Mouse (Mus musculus): ENCODE measurements around the gene Ak4.

The Ak4 gene

DNA sequence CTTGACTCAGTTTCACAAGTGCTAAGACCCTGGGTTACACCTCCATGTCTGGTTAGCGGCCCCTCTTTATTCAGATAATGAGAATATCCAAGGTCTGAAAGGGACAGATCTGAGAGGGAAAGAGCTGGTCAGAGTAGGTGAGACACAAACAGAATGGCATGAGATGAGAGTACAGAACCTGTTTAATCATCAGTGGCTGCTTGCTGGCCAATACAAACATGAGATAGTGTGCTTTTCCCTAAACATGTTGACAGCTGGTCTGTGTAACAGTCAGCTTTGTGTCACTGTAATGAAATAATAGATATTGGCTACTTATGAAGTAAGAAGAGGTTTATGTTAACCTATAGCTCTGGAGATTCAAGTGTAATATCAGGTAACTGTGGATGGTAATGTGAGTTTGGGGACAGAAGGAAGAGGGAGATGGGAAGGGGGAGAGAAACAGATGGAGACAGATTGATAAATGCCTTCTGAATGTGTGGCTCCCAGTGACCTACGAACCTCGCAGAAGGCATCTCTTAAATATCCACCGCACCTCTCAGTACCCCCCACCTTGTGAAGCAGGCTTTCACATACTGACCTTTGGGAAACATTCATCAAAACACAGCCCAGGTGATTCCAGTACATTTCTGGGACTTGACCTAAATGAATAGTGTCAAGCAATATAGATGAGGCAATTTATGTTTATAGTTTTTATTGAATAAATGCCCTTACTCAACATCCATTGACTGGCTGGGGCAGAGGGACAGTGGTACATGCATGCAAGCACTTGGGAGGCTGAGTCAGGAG is 12.5 kb upstream of the Ak4 start:
- POLR2A ChIA-PET, result interaction anchor here in 2 of 4 experiments (0.6 to 1.8 kb wide), 2 partner anchors 10 to 569 kb away, joined by 3 to 5 read pairs; no protein-coding TSS in a partner anchor
- CTCF ChIA-PET, result no interaction called here

- CTCF ChIA-PET, result no interaction called here
Measured at GRCm38 (mm10) chr4:101416966-101417365, 2.1 kb upstream of the Ak4 start.

DNA sequence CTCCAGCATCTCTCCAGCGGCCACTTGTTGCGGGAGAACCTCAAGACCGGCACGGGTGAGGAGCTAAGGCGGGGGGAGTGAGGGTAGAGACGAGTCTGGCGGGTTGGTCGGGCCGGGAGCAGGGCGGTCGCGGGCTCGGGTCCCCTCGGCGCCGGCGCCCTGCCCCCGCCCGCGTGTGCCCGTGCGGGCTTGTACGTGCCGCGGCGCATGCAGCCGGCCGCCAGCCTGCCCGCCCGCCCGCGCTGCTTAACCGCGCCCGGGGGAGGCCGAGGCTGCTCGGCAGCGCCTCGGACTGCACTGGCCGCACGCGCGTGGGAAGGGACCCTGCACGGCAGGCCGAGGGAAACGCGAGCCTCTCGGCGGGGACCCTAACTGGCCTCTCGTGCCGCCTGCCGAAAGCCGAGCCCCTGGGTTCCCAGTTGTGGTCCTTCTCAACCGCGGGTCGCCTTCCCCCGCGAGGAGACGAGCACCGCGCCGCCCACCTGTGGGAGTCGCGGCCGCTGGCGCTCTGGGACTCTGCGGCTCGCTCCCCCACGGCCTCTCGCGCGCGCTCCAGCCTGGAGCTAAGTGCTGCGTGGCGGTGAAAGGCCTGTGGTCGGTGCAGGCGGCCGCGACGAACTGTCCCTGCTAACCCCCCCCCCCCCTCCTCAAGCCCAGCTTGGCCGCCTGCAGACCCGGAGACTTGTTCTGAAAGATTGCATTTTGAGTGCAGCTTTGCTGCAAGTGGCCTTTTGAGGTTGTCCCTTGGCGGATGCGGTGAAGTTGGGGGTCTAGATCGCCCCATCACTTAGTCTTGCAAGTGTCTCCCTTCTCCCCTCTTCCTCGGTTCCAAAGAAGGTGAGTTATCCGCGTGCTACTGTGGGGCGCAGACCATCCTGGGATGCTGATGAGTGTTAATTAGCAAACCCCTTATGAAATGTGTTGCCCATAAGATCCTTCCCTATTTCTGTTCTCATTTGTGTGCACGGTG is 1.1 kb downstream of the Ak4 start:
- ChIA-PET POLR2A (interaction anchor here (0.6 to 3.4 kb wide), 32 partner anchors 9 to 155 kb away, joined by 3 to 31 read pairs (median 4); partner anchors contain the start of gene Jak1 (in 1 of the 4)), CTCF (interaction anchor here in 2 of 4 experiments (1.1 to 1.5 kb wide), 2 partner anchors 53 to 94 kb away, joined by 3 read pairs; no protein-coding TSS in a partner anchor)

More at GRCm38 (mm10) chr4:101416966-101417365, 2.1 kb upstream of the Ak4 start:
- POLR2A ChIA-PET, result interaction anchor here in 2 of 4 experiments (0.7 to 1.4 kb wide), 3 partner anchors 10 to 172 kb away, joined by 3 to 5 read pairs (median 3); no protein-coding TSS in a partner anchor

- POLR2A ChIA-PET, result interaction anchor here in 3 of 4 experiments (1.1 to 2.2 kb wide), 6 partner anchors 10 to 48 kb away, joined by 3 to 11 read pairs (median 7); no protein-coding TSS in a partner anchor
- CTCF ChIA-PET, result no interaction called here
Measured at GRCm38 (mm10) chr4:101422996-101423395, 3.9 kb downstream of the Ak4 start.

GRCm38 (mm10) chr4:101423571-101423970 is 4.5 kb downstream of the Ak4 start:
- ChIA-PET POLR2A (interaction anchor here in 3 of 4 experiments (0.6 to 2.2 kb wide), 10 partner anchors 9 to 74 kb away, joined by 3 to 11 read pairs (median 5); no protein-coding TSS in a partner anchor), CTCF (interaction anchor here in 1 of 4 experiments (0.6 to 0.7 kb wide), 2 partner anchors 105 to 234 kb away, joined by 3 read pairs; no protein-coding TSS in a partner anchor)

DNA sequence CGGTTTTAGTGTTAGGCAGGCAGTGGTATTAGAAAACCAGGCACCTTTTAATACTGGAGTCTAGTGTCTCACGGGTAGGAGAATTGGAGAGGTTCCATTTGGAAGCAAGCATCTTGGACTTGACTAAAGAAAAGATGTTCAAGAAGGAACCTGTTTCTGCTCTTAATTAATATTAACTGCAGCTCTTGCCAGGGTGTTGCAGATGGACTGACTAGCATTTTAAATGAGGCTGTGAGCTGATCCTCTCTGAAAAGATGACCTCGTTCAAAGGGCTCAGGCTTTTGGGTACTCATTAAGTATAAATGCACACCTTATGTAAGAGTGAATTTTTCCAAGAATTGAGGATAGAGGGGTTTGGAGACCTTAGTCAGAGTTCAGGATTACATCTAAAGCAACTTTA is 5.4 kb downstream of the Ak4 start:
- ChIA-PET POLR2A (interaction anchor here in 3 of 4 experiments (0.6 to 2.2 kb wide), 9 partner anchors 8 to 167 kb away, joined by 3 to 11 read pairs (median 5); no protein-coding TSS in a partner anchor), CTCF (interaction anchor here in 1 of 4 experiments (0.6 to 0.7 kb wide), 2 partner anchors 106 to 233 kb away, joined by 3 read pairs; no protein-coding TSS in a partner anchor)

- CTCF ChIA-PET, result no interaction called here
- POLR2A ChIA-PET, result interaction anchor here in 1 of 4 experiments (0.7 kb wide), 2 partner anchors 52 to 372 kb away, joined by 4 to 5 read pairs; no protein-coding TSS in a partner anchor
Measured at GRCm38 (mm10) chr4:101425119-101425518, 6.0 kb downstream of the Ak4 start.

DNA sequence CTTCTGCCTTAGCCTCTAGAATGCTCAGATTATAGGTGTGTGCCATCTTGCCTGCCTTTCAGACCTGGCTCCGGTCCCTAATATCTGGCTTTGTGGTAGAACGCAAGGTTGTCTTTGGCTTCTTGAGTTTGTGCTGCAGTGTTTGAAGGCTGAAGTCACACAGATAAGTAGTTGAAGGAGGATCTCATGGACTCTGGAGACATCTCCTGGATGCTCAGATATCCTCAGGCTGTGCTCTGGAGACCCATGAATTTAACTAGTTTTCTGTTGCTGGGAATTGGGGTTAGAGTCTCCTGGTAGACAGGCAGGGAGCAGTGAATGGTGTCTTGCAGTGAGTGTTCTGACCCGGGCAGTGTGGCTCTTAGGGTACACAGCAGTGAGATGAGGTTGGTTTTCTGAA is 6.6 kb downstream of the Ak4 start:
- ChIA-PET CTCF (interaction anchor here in 1 of 4 experiments (0.6 kb wide), 1 partner anchor 319 kb away, joined by 3 read pairs; no protein-coding TSS in a partner anchor), POLR2A (interaction anchor here in 3 of 4 experiments (0.6 to 2.0 kb wide), 9 partner anchors 10 to 373 kb away, joined by 3 to 11 read pairs (median 4); no protein-coding TSS in a partner anchor)

- ChIA-PET CTCF (interaction anchor here in 1 of 4 experiments (0.6 to 1.2 kb wide), 2 partner anchors 39 to 318 kb away, joined by 3 read pairs; no protein-coding TSS in a partner anchor), POLR2A (interaction anchor here (0.5 to 2.0 kb wide), 13 partner anchors 9 to 172 kb away, joined by 3 to 11 read pairs (median 3); no protein-coding TSS in a partner anchor)
Measured at GRCm38 (mm10) chr4:101426566-101426965, 7.5 kb downstream of the Ak4 start.

DNA sequence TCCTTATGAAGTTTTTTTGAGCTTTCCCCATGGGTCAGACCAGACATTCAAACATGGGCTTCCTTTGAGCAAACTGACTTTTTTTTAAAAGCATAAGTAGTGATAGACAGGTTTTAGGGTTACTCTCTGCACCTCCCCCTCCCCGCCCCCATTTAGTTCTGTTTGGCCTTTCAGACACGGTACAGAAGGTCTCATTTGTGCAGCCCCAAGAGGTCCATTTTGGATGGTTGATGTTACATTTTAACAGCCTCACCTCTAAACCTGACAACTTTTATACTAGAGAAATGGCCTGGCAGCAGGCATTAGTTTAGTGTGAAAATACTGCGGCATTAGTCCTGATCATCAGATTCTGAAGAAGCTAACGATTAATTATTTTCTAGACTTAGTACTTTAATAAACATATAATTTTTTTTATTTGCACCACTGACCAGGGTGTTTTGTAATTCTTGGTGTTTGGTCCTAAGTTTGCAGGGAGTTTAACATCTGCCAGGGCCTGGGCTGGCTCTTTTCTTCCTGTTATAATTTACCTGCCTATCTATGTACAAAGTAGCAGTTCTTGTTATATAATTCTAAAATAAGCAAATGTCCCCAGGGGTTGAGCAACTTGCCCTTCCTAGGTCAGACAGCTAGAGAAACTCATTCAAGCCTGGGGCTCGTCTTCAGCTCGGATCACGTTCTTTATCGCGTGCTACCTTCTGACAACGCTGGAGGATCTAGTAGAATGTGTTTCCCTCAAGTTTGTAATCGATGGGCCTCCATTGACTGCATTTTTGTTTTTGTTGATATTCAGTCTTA is 9.0 kb downstream of the Ak4 start:
- CTCF ChIA-PET, result no interaction called here
- POLR2A ChIA-PET, result interaction anchor here in 2 of 4 experiments (0.5 to 2.4 kb wide), 7 partner anchors 9 to 354 kb away, joined by 3 to 10 read pairs (median 3); no protein-coding TSS in a partner anchor

GRCm38 (mm10) chr4:101429073-101429472 is 10.0 kb downstream of the Ak4 start:
- ChIA-PET POLR2A (interaction anchor here in 3 of 4 experiments (0.6 to 2.8 kb wide), 6 partner anchors 9 to 24 kb away, joined by 3 to 12 read pairs (median 7); partner anchors contain the start of gene Ak4 (in 1 of the 3)), CTCF (no interaction called here)

DNA sequence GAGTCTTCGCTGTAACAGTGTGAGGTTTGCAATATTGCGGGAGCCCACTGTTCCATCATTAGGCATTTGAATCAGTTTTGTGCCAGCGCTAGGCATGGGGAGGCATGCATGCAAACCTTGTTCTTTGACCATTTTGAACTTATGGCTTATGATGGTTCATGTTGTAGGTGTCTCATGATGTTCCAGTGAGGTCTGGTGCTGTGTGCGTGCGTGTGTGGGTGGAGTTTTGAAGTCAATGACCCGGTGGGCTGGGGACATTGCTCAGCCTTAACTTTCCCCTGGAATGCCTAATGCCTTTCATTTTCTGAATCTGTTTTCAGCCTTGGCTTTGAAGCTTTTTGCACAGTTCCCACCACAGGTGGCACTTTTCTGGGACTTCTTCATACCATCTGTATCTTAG is 10.9 kb downstream of the Ak4 start:
- CTCF ChIA-PET, result no interaction called here
- POLR2A ChIA-PET, result interaction anchor here in 3 of 4 experiments (1.2 to 2.8 kb wide), 4 partner anchors 10 to 13 kb away, joined by 4 to 12 read pairs (median 7); partner anchors contain the start of gene Ak4 (in 1 of the 3)

DNA sequence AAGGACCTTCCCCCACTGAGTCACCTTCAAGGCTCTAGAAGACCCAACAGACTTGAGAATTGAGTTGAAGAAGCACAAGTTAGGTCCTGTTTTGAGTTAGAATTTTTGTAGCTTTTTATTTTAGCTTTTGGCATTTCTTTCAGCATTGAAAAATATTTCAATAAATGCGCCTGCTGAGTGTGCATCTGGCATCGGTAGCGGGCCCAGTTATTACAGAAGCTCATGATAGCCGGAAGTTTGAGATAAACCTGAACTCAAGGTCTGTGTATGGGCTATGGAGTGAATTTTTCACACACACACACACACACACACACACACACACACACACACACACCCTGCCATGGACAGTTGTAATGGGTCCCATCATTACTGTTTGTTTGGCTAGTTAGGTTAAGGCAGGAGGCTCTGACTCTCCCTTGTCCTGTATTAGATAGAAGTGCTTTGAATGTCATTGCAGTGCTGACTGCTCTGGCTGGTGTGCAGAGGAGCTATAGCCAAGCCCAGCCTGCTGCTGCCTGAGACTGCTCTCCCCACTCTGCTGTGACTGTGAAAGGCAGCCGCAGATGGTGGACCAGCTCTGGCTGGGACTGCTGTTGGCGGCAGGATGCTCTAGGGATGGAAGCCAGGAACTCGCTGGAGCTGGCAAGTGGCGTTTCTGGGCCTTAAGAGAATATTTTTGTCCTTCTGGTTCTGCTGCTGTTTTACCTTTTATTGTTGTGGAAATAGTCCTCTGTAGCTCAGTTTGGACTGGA is 17.9 kb downstream of the Ak4 start:
- CTCF ChIA-PET, result interaction anchor here in 2 of 4 experiments (0.6 to 1.2 kb wide), 3 partner anchors 87 to 241 kb away, joined by 3 to 4 read pairs (median 3); no protein-coding TSS in a partner anchor
- POLR2A ChIA-PET, result interaction anchor here in 3 of 4 experiments (0.5 to 6.0 kb wide), 18 partner anchors 8 to 279 kb away, joined by 3 to 28 read pairs (median 4); partner anchors contain the start of genes Leprot (in 2 of the 3) and Ak4 (in 1 of the 3)

DNA sequence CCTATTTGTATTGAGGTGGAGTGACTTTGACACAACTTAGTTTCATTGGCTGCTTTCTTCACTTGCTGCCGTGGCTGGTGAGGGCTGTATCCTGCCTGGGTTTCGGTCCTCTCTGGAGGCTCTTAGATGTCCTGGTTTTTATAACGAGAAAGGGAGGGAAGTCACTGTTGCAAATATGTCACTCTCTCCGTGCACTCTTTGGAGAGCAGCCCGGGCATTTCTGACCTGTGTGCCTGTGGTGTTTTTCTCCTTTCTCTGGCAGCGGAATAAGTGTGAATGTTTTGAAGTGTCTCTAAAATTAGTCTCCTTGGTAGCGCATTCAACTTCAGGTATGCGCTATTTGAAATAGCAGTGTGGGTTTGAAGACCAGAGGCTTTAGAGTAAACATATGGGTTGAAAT is 19.2 kb downstream of the Ak4 start:
- CTCF ChIA-PET, result interaction anchor here in 1 of 4 experiments (0.7 kb wide), 1 partner anchor 20 kb away, joined by 3 read pairs; no protein-coding TSS in a partner anchor
- POLR2A ChIA-PET, result interaction anchor here in 2 of 4 experiments (1.0 to 6.0 kb wide), 5 partner anchors 9 to 18 kb away, joined by 4 to 28 read pairs (median 10); partner anchors contain the start of gene Ak4 (in 1 of the 2)

DNA sequence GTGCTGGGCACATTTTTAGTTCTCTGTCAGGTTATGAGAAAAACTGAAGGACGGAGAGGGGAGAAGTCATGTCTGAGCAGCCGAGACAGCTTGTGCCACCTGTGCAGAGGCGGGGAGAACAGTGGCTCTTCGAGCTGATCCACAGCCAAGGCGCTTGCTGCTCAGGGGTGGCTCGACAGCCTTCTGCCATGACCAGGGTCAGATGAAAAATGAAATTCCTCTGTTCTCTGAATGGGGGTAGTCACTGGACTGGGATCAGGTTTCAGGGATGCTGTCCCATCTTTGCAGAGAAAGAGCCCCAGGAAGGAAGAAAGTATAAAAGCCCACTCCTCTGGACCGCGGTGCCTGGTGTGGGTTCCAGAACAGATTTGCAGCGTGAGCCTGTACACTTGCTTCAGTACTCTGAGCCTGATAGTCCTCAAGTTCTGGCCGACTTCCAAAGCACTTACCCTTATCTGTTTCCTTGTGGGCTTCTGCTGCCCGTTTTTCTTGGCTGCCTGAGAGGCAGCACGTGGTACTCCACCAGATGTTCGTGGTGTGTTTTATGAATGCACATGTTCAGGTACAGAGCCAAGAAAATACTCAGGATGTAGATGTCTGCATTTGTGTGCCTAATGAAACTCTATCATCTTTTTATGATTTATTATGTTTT is 20.8 kb downstream of the Ak4 start:
- ChIA-PET CTCF (no interaction called here), POLR2A (interaction anchor here in 1 of 4 experiments (0.6 to 1.0 kb wide), 2 partner anchors 15 to 207 kb away, joined by 4 to 5 read pairs; no protein-coding TSS in a partner anchor)

DNA sequence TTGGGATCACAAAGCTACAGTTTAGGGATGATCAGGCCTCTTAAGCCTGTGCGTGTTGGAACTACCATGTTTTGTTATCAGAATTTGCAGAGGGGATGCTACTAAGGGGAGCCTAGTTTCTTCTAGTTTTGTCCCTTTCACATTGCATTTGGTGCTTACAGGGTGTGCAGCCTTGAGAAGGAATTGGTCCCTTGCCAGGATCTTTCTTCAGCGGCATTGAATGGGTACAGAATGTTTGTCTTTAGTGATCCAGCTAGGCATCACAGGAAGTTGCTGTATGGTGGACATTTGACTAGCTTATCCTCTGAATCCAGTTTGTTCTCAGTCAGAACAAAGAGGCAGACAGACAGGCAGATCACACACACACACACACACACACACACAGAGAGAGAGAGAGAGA is 23.7 kb downstream of the Ak4 start:
- CTCF ChIA-PET, result interaction anchor here in 2 of 4 experiments (0.5 to 1.1 kb wide), 2 partner anchors 50 to 214 kb away, joined by 4 to 5 read pairs; no protein-coding TSS in a partner anchor
- POLR2A ChIA-PET, result interaction anchor here in 3 of 4 experiments (0.5 to 2.5 kb wide), 9 partner anchors 9 to 93 kb away, joined by 3 to 7 read pairs (median 4); no protein-coding TSS in a partner anchor

All from embryonic stem cell, embryonic (primary cell).